Mouse (Mus musculus): ENCODE results near the gene Emid1. TPM values are rescaled to one million over a fixed set of nuclear protein-coding genes. Genes with fewer than 3 reads are reported as not detected.

Gene Emid1
- total and polyA plus RNA-seq, 2 experiments from 2014 or later: 15.7 to 22.7 TPM

DNA sequence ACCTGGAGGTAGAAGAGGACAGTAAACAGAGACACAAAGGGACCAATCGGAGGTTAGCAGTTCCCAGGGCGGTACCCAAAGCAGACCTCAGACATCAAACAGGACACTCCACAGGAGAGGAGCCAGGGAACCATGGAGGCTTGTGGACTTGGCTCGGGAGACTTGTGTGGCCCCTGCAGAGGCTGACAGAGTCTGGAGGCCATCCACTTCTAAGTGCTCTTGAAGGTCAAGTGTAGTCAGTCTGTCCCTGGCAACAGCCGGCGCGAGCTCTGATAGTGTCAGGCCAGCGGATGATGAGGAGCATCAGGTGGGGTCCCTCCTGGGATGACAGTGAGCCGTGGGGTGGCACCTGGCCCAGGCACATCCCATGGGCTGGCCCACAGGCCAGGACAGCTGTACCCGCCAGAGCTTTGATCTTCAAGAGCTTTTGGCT, 40.0 kb upstream of the Emid1 start:
- no peaks in the 10 kb centered on the region for H3K27me3 ChIP-seq (ENCODE audit: insufficient read depth, low read length)
- H3K4me1 ChIP-seq (ENCODE audit: insufficient read depth, low read length): peaks cover 11% of the 10 kb centered on the region; the same call in 1 of the 2 replicates
- DNase-seq (ENCODE audit: low spot score) (no peak), ATAC-seq (peak; percentile 28; the same call in 1 of the 2 replicates)
- no peak for TF ChIP-seq CTCF (IDR thresholded peaks at IDR 0.05; ENCODE audit: low read depth)
- H3K4me3 ChIP-seq (ENCODE audit: low read length): no peak overlapping the region
- no peak overlapping the region for H3K9ac ChIP-seq (replicated peaks; ENCODE audit: low read length)
- no peaks in the 10 kb centered on the region for H3K36me3 ChIP-seq (ENCODE audit: insufficient read depth, low read length)
- no peaks in the 10 kb centered on the region for H3K9me3 ChIP-seq (ENCODE audit: low read length)
- H3K4me2 ChIP-seq (ENCODE audit: low read depth, low read length): no peak overlapping the region
- H3K27ac ChIP-seq: no peak overlapping the region
- WGBS: 47% methylated on average over 9 of the region's 9 CpGs

DNA sequence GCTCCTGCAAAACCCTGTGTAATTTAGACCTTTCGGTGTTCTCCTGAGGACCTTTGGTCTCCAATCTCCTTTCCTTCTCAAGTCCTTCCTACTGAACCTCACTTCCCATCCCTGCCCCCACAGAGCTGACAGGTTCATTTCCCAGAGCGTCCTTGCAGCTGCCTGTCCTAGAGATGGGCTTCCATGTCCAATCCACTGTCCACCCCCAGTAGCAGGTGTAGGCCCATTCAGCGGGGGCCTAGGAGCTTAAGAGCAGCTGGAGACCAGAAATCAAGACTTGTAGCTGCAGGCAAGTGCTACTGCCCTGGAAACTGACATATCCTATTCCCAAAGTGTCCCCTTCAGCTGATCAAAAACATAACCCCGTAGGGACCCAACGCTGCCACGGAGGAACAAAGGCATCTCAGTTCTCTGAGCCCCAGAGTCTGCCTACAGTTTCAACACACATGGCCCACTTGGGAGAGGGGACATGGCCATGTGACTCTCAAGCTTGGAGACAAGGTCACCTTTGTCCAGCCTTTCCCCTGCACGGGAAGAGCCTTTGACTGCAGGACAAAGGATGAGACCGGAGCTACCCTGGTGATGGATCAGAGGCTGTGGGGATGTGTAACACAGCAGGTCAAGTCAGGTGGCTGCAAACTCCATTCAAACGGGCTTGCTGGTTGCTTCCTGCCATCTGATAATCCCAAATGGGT, 37.3 kb upstream of the Emid1 start:
- no peak overlapping the region for H3K4me3 ChIP-seq (ENCODE audit: low read length)
- no peak for TF ChIP-seq CTCF (IDR thresholded peaks at IDR 0.05; ENCODE audit: low read depth)
- 44% methylated on average over 9 of the region's 9 CpGs for WGBS

DNA sequence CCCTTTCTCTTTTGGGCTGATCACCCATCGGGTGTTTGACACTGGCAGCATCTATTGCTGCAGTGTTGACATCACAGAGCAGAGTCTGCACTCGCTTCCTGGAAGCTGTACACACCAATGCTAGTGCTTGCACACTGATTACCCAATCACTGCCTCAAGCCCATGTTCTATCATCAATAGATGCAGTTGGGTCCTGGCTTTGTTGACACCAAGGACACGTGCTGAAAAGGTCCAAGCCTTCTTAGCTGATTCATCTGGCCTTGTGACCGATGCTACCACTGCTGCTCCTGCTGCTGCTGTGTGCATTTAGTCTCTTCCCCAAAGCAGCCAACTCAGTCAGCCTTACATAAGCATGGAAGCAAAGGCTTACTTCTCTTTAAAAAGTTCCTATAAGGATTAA, 36.1 kb upstream of the Emid1 start:
- peaks cover 8% of the 10 kb centered on the region; the same call in 1 of the 2 replicates for H3K4me1 ChIP-seq (ENCODE audit: insufficient read depth, low read length)
- WGBS: 93% methylated on average over 4 of the region's 4 CpGs
- TF ChIP-seq CTCF (IDR thresholded peaks at IDR 0.05; ENCODE audit: low read depth): no peak

More for the DNA sequence above, 37.3 kb upstream of the Emid1 start:
- peak overlapping the region; percentile 41; the same call in 1 of the 2 replicates for H3K27ac ChIP-seq
- H3K4me2 ChIP-seq (ENCODE audit: low read depth, low read length): no peak overlapping the region
- H3K9ac ChIP-seq (replicated peaks; ENCODE audit: low read length): no peak overlapping the region
- ATAC-seq: peak; percentile 86
- no peaks in the 10 kb centered on the region for H3K9me3 ChIP-seq (ENCODE audit: low read length)
- H3K27me3 ChIP-seq (ENCODE audit: insufficient read depth, low read length): no peaks in the 10 kb centered on the region
- peak; percentile 50 for DNase-seq (ENCODE audit: low spot score)
- H3K4me1 ChIP-seq (ENCODE audit: insufficient read depth, low read length): peaks cover 11% of the 10 kb centered on the region; the same call in 1 of the 2 replicates
- H3K36me3 ChIP-seq (ENCODE audit: insufficient read depth, low read length): no peaks in the 10 kb centered on the region

DNA sequence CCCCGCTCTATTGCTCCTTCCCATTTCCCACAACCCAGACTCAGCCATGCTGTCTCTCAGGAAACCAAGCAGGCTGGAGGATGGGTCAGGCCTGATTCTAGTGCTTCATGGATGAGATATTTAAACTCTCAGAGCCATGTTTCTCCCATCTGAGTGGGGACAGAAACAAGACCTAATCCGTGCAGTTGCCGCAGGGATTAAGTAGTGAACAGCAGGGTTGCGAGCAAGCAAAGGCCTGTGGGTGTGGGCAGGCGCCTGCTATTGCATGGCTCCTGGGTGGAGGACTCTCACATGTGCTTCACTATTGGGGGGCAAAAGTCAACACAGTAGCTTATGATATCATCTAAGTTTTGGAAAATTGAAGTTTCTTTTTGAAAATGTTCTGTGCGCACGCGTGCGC, 32.8 kb upstream of the Emid1 start:
- Histone ChIP-seq H3K9ac (replicated peaks; ENCODE audit: low read length) (no peak overlapping the region), H3K27me3 (ENCODE audit: insufficient read depth, low read length) (no peaks in the 10 kb centered on the region), H3K4me3 (ENCODE audit: low read length) (no peak overlapping the region), H3K36me3 (ENCODE audit: insufficient read depth, low read length) (no peaks in the 10 kb centered on the region), H3K4me2 (ENCODE audit: low read depth, low read length) (no peak overlapping the region), H3K9me3 (ENCODE audit: low read length) (no peaks in the 10 kb centered on the region), H3K27ac (no peak overlapping the region), H3K4me1 (ENCODE audit: insufficient read depth, low read length) (peaks cover 8% of the 10 kb centered on the region; the same call in 1 of the 2 replicates)
- no peak for TF ChIP-seq CTCF (IDR thresholded peaks at IDR 0.05; ENCODE audit: low read depth)
- DNase-seq (ENCODE audit: low spot score): no peak
- WGBS: 76% methylated on average over 8 of the region's 9 CpGs
- ATAC-seq: no peak

More for the DNA sequence above, 36.1 kb upstream of the Emid1 start:
- ATAC-seq: no peak
- H3K27me3 ChIP-seq (ENCODE audit: insufficient read depth, low read length): no peaks in the 10 kb centered on the region
- no peaks in the 10 kb centered on the region for H3K9me3 ChIP-seq (ENCODE audit: low read length)
- DNase-seq (ENCODE audit: low spot score): no peak
- no peak overlapping the region for H3K4me3 ChIP-seq (ENCODE audit: low read length)
- H3K4me2 ChIP-seq (ENCODE audit: low read depth, low read length): no peak overlapping the region
- H3K36me3 ChIP-seq (ENCODE audit: insufficient read depth, low read length): no peaks in the 10 kb centered on the region
- no peak overlapping the region for H3K9ac ChIP-seq (replicated peaks; ENCODE audit: low read length)
- no peak overlapping the region for H3K27ac ChIP-seq

DNA sequence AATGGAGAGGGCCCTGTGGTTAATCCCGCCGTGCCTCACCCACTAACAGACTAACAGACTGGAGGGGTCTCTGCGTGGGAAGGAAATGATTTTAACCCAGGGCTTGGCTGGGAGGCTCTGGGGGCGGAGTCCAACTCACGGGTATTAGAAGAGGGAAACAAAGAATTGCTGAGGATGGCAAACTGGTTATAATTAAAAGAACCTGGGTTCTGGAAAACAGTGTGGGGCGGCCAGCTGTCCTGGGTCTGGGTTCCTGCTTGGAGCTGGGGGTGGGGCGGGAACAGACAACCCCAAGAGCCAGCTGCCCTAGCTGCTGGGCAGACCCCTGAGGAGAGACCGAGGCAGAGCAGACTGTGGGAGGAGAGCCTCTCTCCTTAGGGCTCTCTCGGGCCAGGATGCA, 32.2 kb upstream of the Emid1 start:
- Histone ChIP-seq H3K9me3 (ENCODE audit: low read length) (no peaks in the 10 kb centered on the region), H3K27me3 (ENCODE audit: insufficient read depth, low read length) (no peaks in the 10 kb centered on the region), H3K4me2 (ENCODE audit: low read depth, low read length) (no peak overlapping the region), H3K36me3 (ENCODE audit: insufficient read depth, low read length) (no peaks in the 10 kb centered on the region), H3K9ac (replicated peaks; ENCODE audit: low read length) (no peak overlapping the region), H3K27ac (no peak overlapping the region), H3K4me3 (ENCODE audit: low read length) (no peak overlapping the region), H3K4me1 (ENCODE audit: insufficient read depth, low read length) (peaks cover 2% of the 10 kb centered on the region; the same call in 1 of the 2 replicates)
- no peak for DNase-seq (ENCODE audit: low spot score)
- WGBS: 30% methylated on average over 9 of the region's 9 CpGs
- no peak for TF ChIP-seq CTCF (IDR thresholded peaks at IDR 0.05; ENCODE audit: low read depth)
- ATAC-seq: 0 out of 2 replicates have a peak, but pooled peaks have one; percentile 38

DNA sequence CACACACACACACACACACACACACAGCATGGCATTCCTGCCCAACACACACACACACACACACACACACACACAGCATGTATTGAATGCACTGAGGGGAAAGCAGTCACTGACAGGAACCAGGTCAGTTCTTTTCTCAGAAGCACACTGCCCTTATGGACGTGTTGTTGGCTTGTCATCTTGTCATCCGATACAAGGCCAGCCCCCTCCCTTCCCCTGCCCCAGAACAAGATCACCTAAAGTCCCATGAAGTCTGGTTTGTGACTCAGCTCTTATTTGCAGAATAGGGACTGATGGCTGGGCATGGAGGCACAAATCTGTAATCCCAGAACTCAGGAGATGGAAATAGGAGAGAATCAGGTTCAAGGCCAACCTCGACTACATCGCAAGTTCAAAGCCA, 30.8 kb upstream of the Emid1 start:
- no peak for TF ChIP-seq CTCF (IDR thresholded peaks at IDR 0.05; ENCODE audit: low read depth)
- ATAC-seq (no peak), DNase-seq (ENCODE audit: low spot score) (no peak)
- Histone ChIP-seq H3K27ac (no peak overlapping the region), H3K9ac (replicated peaks; ENCODE audit: low read length) (no peak overlapping the region), H3K27me3 (ENCODE audit: insufficient read depth, low read length) (no peaks in the 10 kb centered on the region), H3K4me3 (ENCODE audit: low read length) (no peak overlapping the region), H3K4me1 (ENCODE audit: insufficient read depth, low read length) (no peaks in the 10 kb centered on the region), H3K9me3 (ENCODE audit: low read length) (no peaks in the 10 kb centered on the region), H3K36me3 (ENCODE audit: insufficient read depth, low read length) (no peaks in the 10 kb centered on the region), H3K4me2 (ENCODE audit: low read depth, low read length) (no peak overlapping the region)
- WGBS: 71% methylated on average over 4 of the region's 4 CpGs

DNA sequence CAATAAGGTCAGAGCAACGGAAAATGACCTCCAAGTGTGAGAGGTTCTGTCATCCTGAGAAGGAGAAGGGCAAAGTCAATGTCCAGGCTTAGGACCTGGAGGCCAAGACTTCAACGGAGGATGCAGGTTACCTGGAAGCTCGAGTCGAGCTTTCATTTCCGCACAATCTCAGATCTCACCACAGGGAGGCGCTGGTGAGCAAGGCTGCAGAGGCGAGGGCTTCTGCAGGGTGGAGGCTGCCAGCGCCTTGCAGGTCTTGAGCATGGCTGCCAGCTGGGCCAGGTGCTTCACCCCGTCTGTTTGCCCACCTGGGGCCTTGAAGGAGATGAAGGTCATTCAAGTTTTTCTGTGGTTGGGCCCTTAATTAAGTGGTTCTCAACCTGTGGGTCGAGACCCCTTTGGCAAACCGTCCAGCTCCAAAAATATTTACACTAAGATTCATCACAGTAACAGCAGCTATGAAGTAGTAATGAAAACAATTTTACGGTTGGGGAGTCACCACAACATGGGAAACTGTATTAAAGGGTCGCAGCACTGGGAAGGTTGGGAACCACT, 29.9 kb upstream of the Emid1 start:
- Histone ChIP-seq H3K9ac (replicated peaks; ENCODE audit: low read length) (no peak overlapping the region), H3K4me1 (ENCODE audit: insufficient read depth, low read length) (no peaks in the 10 kb centered on the region), H3K36me3 (ENCODE audit: insufficient read depth, low read length) (no peaks in the 10 kb centered on the region), H3K4me3 (ENCODE audit: low read length) (no peak overlapping the region), H3K27ac (no peak overlapping the region), H3K9me3 (ENCODE audit: low read length) (no peaks in the 10 kb centered on the region), H3K4me2 (ENCODE audit: low read depth, low read length) (no peak overlapping the region), H3K27me3 (ENCODE audit: insufficient read depth, low read length) (no peaks in the 10 kb centered on the region)
- WGBS: 22% methylated on average over 13 of the region's 13 CpGs
- peak; percentile 99 for TF ChIP-seq CTCF (IDR thresholded peaks at IDR 0.05; ENCODE audit: low read depth)
- ATAC-seq (peak; percentile 60), DNase-seq (ENCODE audit: low spot score) (peak; percentile 83)

All from hindbrain, postnatal 0 days (tissue).